Mouse (Mus musculus): ENCODE measurements around the gene Gm15080. TPM values are rescaled to one million over a fixed set of nuclear protein-coding genes. Genes with fewer than 3 reads are reported as not detected.
"Not testable (repeated sequence)": the region's sequence is repeated elsewhere in the genome, so short reads cannot be mapped to it uniquely, and the experiment has no call there.

Gene Gm15080
- polyA plus RNA-seq (2014; fragmentation: Nextera tagmentation; extraction: Ambion mirVana): not detected in 2 replicates

DNA sequence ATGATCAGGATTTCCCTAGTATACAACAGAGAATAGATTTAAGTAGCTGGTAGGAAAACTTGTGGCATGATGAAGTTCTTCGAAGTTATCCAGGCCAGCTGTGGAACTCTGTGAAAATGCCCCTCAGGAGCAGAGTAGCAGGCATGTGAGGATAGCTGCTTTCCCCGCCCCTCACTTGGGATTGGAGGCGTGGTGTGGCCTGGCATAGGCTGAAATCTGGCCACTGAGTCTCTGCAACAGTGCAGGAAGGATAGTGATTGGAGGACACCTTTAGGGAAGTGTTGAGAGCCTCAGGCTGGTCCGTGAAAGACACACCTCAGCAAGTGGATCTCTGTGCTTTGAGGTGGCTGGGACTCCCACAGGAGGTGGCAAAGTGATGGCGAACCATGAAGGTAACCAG is at the start of gene Gm15080:
TSS of gene Gm15080 (plus strand) at position 301 of the 400 bp plus-strand sequence.
- no CpG with 5 or more reads among the region's 5 CpGs for WGBS
- not testable (repeated sequence) for ATAC-seq (replicated peaks; ENCODE audit: low FRiP score); H3K9ac ChIP-seq (ENCODE audit: low read depth, low read length); H3K36me3 ChIP-seq (ENCODE audit: control insufficient read depth, insufficient read depth, low read length); H3K4me2 ChIP-seq; H3K27ac ChIP-seq (ENCODE audit: low read depth, low read length); H3K27me3 ChIP-seq (replicated peaks; ENCODE audit: control insufficient read depth, insufficient read depth, low read length); H3K4me1 ChIP-seq (replicated peaks; ENCODE audit: control insufficient read depth, insufficient read depth, low read length); DNase-seq (ENCODE audit: low spot score); H3K4me3 ChIP-seq (ENCODE audit: low read depth, low read length); H3K9me3 ChIP-seq (ENCODE audit: control insufficient read depth, low read length)

Other genes with a start within 250 kb of the Gm15080 start
- not detected in 2 replicates for gene Gm15128, start 227.0 kb upstream of the Gm15080 start, polyA plus RNA-seq (2014; fragmentation: Nextera tagmentation; extraction: Ambion mirVana)
- gene Gm15107, start 187.7 kb downstream of the Gm15080 start, polyA plus RNA-seq (2014; fragmentation: Nextera tagmentation; extraction: Ambion mirVana): not detected in 2 replicates

All from liver, embryonic 11.5 days (tissue).